Mouse (Mus musculus) thymus, postnatal 10 days (tissue): ENCODE results near the gene Plekho2.

Source experiments
- DNase-seq, 2 experiments: peaks; one replicate each; pipeline ENCODE4 v3.0.0; 2021; ENCODE audit warnings: low spot score in 2 of 2

Plekho2 gene

DNA sequence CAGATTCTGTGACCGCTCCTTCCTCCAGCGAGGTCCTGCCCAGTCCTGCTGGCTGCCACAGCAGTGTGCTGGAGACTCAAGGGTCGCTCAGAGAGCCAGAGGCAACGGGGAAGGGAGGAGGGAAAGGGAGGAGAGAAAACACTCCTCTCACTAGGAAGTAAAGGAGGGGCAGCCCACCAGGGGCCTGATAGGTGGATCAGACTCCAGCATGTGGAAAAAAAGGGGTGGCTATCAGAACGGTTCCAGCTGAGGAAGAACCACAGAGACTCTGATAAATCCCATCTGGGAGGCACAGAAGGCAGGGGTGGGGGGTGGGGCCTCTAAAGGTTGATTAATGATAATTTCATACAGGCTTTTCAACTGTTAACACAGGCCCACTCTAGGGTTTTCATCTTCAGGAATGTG is 24.8 kb downstream of the Plekho2 start:
- DNase-seq = no peak

DNA sequence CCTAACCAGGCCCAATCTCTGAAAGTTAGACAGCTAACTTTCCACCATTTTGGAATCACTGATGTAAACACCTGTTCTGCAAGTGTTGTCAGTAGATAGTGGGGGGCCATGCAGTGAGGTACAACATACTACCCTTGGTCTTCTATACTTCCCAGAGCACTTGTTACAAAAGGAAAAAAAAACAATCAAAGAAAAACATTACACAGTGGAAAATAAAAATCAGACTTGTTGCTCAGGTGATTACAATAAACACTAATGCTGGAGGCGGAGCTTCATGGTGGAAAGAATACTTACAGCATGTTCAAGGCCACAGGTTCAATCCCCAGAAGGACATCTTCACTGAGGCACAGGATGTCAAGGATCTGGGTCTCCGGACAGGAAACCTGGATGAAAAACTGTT is 27.1 kb downstream of the Plekho2 start:
- no peak for DNase-seq

DNA sequence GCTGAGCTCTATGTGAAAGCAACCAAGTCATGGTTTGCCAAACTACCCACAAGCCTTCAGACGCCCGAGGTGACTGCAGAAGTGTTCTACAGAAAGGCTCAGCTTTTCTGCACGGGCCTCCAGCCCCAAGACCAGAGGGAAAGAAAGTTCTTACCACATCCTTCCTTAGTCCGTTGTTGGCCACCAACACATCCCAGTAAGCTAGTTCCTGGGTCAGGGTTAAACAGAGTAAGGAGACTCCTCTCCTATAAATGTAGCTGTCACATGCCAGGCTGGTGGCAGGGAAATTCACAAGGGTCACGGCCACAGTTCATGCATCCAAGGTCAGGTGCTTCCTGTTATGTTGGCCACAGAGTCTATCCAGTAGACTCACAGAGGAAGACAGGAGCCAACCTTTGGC is 27.7 kb downstream of the Plekho2 start:
- DNase-seq = peak in 1 of 2 experiments; percentile 30

DNA sequence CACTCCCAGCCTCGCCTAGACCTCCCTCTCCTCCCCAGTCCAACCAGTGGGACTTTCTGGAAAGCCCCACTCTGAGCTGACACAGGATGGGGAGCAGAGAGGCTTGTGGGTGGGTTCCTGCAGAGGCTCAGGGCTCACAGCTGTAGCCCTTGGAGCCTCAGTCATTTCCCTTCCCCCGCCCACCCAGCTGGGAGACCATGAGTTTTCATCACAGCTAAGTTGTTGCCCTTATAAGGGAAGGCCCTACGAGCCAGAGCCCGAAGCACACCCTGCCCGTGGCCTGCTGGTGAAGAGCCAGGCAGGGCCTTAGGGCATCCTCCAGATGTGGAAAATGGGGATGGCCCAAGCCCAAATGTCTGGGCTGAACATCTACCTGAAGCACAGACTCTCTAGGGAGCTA is 28.8 kb downstream of the Plekho2 start:
- DNase-seq = peak; percentile 84 to 87

DNA sequence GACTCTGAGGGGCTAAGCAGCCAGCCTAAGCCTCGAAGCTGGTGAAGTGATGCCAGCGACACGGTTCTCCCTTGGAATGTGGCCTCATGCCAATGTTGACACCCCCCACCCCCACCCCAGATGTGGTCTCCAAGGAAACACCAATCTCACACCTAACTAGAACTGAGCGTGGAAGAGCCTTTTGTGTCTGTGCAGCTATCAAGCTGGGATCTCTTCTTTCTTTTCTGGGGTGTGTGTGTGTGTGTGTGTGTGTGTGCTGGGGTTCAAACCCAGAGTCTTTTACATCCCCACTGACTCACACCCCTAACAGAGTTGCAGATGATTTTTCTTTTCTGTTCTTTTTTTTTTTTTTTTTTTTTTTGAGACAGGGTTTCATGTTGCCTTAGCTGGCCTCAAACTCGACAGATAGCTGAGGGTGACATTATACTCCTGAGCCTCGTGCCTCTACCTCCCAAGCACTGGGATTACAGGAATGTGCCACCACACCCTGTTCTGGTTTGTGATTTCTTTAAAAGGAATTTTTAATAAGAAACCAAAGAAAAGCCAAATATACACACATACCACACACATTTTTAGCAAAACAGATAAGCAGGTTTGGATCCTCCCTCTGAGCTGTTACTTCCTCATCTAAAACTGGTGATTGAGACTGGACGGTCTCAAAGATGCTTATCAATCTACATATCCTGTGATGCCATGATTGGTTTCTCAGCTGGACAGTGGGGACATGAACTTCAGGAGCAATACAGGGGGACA is 29.6 kb downstream of the Plekho2 start:
- no peak for DNase-seq

DNA sequence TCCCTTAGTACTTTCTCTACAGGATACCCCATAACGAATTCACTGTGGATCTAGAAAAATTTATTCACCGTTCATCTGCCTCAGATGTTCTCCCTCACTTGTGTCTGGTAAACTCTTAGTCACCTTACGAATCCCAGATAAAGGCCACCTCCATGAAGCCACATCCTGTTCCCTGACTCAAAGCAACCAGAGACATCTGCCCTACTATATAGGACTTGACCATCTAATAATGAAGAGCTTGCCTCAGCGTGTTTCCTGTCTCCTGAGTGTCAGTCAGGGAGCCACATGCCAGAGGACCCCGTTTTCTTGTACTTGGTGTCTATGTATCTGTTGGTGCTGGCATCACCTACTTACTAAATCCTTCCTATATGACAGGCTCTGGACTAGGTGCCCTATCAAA is 30.2 kb downstream of the Plekho2 start:
- no peak for DNase-seq

DNA sequence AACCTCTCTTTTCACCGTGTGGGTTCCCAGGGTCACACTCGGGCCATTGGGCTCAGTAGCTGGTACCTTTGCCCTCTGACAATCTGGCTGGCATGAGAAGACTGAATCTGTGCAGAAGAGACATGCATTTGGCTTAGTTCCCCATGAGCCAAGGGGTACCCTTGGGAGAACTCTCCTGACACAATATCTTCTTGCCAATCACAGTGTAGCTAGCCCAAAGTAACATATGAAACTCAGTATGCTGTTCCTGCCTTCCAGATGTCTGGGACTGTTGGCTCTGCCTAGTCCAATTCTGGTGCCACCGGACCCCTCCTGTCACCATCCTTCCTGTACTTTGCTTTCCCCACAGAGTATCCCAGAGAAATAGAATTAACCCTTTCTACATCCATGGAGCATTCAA is 30.7 kb downstream of the Plekho2 start:
- DNase-seq = no peak

DNA sequence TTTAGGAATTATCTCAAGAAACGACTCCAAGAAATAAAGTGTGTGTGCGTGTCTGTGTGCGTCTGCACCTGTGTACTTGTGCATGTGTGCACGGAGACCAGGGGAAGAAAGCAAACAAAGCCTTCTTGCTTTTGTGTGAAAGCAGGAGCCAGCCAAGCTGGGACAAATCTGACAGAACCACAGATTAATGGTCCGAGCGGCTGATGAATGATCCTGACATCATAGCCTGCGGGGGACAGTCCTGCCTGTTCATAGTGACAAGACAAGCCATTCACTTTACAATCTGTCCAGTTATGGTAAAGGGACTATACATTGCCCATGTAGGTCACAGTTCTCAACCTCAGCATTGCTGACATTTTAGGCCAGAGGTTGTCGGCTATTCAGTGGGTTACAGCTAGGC is 31.5 kb downstream of the Plekho2 start:
- DNase-seq = no peak

DNA sequence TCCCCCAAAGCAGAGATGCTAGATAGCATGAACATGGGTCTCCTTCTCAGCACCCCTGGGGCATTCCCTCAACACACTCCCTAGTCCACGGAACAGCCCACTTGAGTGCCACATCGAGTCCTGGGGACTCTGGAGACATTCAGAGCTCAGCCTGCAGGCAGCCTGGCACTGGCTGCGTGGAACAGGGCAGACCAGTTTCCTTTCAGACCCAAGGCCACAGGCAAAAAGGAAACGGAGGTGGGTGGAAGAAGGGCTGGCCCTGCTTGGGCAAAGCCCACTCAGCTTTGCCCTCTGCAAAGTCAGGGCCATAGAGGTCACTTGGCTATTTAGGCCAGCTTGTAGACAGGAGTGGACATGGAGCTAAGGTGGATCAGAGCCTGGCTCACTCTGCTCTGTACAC is 32.0 kb downstream of the Plekho2 start:
- no peak for DNase-seq

DNA sequence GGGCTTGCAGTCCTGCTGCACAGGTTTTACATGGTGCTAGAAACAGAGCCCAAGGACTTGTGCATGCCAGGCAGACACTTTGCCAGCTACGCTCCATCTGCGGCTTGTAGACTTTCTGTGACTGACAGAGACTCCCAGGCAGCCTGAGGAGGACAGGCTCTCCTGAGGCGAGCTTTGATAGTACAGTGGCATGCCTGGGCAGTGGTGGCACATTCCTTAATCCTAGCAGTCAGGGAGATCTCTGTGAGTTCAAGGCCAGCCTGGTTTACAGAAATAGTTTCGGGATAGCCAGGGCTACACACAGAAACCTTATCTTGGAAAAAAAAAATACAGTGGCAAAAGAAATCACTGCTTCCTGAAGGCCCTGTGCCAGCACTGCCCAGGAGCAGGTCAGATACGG is 32.7 kb downstream of the Plekho2 start:
- no peak for DNase-seq

DNA sequence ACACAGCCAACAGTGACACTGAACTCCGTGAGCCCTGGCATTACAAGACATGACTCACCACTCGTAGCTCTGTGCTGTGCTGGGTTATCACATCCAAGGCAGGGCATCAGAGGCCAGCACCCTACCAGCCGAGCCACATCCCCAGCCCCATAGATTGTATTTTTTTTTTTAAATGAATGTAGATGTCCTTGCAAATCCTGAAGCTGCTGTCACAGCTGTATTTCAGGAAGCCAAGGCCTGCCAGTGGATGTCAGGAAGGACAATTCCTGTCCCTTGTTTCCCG is 33.5 kb downstream of the Plekho2 start:
- no peak for DNase-seq

DNA sequence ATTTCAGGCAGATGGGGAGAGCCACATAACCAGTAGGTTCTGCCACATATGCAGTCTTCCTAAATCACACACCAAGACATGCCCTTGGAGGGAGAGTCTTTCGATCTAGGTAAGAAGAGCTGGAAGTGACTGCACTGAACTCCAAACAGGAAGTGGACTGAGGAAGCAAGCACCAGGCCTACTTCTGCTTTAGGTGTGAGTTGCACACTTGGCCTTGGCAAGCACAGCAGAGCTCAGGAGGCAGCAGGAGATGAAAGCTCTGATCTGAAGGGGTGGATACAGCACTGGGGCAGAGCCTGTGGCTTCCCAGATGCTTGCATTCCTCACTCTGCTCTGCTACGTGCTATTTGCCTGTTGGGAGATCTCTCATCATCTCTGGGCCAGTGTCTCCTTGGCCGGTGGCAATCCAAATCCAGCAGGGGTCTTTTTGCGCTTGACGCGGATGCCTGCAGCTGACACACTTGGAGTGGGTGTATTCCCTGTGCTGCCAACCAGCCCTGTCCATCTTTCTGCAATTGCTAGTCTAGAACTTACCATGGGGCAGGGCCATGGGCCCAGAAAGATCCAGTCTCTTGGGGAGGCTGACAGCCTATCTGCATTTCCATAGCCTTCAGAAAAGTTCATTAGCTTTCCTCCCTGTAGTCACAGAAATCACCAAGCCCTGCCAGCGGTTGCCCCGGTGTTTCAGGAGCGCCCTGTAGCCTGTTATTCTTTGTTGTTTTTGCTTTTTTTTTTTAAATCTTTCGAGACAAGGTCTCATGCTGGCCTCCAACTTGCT is 34.0 kb downstream of the Plekho2 start:
- DNase-seq = no peak

DNA sequence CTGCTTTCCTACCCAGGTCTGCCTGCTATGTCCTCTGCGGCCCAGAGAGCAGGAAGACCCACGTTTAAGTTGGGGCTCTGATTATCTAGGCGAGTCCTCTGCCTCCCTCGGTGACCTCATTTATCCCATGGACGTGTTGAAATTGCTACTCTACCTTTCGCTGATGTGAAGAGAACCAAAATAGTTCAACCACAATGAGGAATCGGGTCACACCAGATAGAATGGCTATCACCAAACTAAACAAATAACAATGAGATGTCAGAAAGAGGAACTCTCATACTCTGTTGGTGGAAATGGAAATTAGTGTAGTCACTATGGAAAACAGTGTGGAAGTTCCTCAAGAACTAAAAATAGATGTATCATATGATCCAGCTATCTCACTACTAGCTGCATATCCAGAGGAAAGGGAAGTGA is 37.7 kb downstream of the Plekho2 start:
- no peak for DNase-seq

DNA sequence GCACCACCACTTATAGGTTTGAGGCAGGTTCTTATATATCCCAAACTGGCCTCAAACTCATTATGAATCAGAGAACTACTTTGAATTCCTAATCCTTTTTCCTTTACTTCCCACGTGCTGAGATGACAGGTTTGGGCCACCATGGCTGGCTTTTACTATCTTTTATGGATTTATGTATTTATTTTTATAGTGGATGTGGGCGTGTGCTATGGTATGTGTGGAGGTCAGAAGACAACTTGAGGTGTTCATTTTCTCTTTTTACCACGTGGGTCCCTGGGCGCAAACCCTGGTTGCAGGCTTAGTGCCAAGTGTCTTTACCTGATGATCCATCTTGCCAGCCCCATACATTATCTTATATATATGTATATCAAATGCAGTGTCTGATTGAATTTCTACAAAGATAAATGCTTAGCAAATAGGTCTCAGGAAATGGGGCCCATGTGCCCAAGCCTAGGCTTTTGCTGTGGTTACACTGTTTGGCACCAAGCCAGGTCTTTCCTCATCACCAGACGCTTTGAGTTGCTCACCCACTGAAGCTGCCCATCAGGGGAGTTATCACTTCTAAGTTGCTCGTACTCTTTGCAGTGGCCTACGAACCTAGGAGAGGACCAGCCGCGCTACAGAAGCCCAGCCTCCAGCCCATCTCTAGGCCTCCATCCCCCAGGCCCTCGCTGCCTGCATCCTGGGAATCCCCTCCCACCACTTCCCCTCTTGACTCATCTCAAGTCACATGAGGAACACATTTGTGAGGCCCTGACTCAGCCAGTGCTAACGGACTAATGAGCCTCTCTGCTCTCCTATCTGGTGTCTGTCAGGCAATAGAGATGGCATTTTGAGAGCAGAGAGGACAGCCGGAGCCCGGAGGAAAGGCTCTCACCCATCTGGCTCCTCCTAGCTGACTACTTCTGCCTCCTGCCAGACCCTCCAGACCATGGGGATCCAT is 38.4 kb downstream of the Plekho2 start:
- DNase-seq = peak; percentile 46 to 68

DNA sequence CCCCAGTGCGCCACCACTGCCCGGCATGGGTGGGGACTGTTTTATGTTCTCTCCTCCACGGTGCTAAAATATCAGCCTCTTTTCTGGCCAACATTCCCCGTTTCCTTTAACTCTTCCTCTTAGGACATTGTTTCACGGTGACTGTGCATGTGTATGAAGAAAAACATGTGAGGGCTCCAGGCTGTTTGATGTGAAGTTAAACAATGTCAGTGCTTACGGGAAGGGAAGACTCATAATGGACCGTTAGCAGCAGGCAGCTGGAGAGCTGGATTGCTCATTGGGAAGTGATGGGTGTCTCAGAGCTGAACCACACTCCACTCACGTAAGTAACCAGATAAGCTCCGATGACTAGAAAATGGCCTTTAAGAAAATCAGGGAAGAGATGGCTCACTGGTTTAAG is 40.1 kb downstream of the Plekho2 start:
- DNase-seq = no peak

DNA sequence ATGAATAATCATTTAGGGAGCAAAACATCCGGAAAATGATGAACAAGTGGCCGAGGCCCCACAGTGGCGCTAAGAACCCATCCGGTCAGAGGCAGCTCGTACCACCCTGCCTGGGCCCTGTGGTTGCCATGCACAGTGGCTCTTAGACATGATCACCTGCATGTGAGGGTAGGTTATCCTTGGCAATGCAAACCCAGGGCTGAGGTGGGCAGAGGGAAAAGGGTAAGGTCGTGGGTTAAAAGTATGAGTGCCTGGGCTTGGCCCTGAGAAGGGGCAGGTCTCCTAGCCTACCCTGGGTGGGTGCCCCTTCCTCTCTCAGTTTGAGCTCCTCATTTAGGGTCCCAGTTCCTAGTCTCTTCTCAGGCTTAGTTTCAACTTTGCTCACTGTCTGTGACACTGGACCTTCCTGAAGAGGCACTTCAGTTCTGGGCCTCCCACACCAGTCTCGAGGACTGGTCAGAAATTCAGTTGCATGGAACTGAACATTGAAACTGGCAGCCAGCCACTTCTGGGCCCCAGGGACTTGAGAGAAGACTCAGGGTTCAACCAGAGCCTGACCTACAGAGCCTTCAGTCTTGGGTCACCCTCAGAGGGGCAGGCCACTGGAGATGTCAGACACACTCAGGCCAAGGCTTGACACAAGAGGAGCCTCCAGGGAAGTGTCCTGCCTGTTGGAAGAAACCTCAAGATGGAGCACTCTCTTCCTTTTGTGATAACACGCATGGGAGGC is 41.8 kb downstream of the Plekho2 start:
- no peak for DNase-seq

DNA sequence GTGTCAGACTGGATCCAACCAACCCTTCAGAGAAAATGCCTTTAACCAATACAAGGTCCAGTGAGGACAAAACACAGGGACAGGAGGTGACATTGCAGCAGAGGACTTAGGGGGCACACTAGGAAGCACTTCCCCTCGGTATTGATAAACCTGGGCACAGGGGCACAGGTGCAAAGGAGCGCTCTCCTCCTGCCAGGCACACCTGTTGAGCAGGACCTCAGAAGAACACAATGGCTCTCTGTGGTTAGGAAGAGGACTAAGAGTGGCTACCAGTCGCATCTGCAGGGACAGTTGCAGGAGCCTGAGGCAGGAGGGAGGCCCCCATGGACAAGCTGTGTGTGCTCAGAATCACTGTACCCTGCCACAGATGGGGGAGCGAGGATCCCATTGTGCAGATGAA is 43.3 kb downstream of the Plekho2 start:
- DNase-seq = no peak

DNA sequence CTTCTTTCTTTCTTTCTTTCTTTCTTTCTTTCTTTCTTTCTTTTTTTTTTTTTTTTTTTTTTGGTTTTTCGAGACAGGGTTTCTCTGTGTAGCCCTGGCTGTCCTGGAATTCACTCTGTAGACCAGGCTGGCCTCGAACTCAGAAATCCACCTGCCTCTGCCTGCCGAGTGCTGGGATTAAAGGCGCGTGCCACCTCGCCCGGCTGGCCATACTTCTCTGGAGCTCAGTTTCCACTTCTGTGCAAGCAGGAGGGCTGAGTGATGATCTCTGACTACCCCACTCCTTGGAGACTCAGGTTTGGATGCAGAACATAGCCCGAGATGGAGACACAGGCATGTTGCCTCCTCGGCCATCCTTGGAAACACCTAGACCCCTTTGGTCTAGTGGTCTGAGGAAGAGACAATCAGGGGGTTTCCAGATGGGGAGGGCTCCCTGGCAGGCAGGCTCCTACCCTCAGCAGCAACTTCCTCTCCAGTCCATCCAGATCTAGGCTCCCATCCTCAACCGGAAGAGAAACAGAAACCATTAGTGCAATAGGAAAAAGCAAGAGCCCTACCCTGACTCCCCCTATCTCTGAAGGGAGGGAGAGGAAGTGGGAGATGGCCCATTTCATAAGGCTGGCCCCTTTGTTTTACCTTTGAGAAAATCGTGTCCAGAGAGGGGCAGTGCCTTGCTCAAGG is 43.9 kb downstream of the Plekho2 start:
- peak in 1 of 2 experiments; percentile 25 for DNase-seq

DNA sequence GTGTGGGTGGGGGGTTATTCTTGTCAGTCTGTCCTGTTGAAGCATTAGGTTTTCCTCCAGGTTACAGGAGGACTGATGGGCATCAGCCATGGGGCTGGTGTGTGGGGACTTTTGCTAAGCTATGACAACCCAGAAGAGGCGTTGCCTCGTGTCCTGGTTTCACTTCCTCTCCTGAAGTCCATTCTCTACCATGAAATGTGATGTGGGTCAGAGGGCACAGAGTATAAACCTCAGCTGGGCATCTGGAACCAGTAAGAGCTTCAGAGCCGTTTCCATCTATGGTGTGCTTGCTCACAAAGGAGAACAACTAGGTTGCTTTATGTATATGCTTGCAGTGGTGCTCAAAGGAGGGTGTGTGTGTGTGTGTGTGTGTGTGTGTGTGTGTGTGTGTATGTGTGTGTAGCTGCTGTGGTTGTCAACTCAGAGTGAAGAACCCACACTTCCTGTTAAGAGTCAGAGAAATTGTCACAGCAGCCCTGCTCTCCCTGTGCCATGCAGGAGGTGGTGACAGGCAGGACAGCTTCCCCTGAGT is 44.6 kb downstream of the Plekho2 start:
- DNase-seq = peak; percentile 57 to 60

DNA sequence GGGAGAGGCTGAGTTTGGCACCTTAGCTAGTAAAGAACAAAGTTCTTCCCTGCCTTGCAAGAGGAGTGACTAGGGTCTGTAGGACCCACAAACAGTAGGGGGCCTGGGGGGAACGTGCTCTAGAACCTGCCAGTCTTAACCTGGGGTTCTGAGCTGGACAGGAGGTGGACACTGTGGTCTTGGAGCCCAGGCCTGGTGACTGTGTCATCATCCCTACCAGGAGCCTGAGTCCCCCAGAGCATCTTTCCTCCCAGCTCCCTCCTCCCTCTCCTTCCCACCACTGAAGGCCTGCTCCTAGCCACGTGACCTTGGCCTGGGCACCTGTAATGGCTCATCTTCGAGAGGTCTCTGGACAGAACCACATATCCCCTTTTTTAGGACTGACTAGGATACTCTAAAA is 45.7 kb downstream of the Plekho2 start:
- no peak for DNase-seq

DNA sequence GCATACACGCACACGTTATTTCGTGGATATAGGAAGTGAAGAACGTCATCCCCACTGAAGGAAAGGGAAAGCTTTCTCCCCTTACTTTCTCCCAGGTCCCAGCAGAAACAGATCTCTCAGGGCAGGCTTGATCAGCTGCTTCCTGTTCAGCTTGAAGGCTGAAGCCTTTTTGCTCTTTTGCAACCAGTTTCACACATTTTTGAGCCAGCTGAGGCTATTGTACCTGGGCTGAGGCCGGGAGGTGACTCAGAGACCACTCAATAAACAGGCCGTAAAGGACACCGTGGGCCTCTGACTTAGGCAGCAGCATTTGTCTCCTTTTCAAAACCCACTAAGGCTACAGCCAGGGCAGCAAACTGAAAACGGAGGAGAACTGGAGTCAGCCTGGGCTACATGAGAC is 46.9 kb downstream of the Plekho2 start:
- no peak for DNase-seq
